16 mouse cellular contexts compared by ENCODE assay signal in the genomic region with DNA sequence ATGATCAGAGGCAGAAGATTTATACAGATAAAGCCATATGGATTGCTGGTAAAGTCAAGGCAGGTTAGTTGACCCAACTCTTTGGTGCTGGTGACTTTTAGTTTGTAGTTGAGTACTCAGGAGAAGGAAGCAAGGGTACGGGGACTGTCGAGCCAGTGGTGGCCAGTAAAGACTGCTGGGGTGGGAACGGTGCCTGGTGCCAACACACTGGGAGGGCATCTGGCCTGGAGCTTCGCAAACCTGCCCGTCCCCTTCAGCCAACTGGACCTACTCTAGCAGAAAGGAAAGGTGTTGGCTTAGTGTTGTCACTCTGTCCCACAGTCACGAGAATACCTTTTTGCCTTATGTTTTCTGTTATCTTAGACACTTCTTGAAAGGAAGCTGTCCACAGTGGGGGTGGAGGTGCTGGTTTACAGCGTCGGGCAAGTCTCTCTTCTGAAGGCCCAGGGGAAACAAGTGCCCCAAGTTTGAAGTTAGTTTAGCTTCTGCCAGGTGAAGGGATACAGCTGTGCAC. TPM values are rescaled to one million over a fixed set of nuclear protein-coding genes. Genes with fewer than 3 reads are reported as not detected.
A peak's percentile ranks its signal among the peaks of the same experiment; 100 is the strongest.
DNase-seq lines count a peak whose midpoint lies in the region; ATAC-seq and TF ChIP-seq lines count a peak whose summit lies in the region.
"Had no signal": no experiment of that assay in that cellular context is flagged by ENCODE, and none has a peak within 500 bp of the region (broad histone marks: within the 10 kb centered on the region; RNA-seq: fewer than 3 reads in every experiment).

No protein-coding gene starts in this region.

- dilution Hi-C loops in CH12.LX (cut with MboI; ENCODE audit: extremely low pct_ligation_motif_present, extremely low pct_unique_long_range_greater_than_20kb, low sequenced_read_pairs), result no loop called here

- H3K4me2 ChIP-seq in CH12.LX (ENCODE audit: insufficient read depth, low read depth, poor library complexity, severe bottlenecking), result no peak overlapping the region
- H3K4me2 ChIP-seq: forebrain, embryonic 13.5 days; heart, embryonic 12.5 days; heart, embryonic 15.5 days; hindbrain, embryonic 15.5 days had no signal

- H3K4me3 ChIP-seq in CH12.LX (replicated peaks in 1 of 3; ENCODE audit: low read depth in 2 of 3, low read length in 2 of 3, poor library complexity in 1 of 3), result no peak overlapping the region
- H3K4me3 ChIP-seq: forebrain, embryonic 10.5 days; forebrain, embryonic 13.5 days; gastrocnemius, adult 2 months; heart, embryonic 12.5 days; heart, embryonic 15.5 days; hindbrain, embryonic 15.5 days had no signal

- no peaks in the 10 kb centered on the region for H3K27me3 ChIP-seq in CH12.LX (replicated peaks)
- H3K27me3 ChIP-seq: forebrain, embryonic 13.5 days; heart, embryonic 12.5 days; heart, embryonic 15.5 days; hindbrain, embryonic 15.5 days had no signal

- no peak for TF ChIP-seq RAD21 in CH12.LX (IDR thresholded peaks at IDR 0.05; ENCODE audit: low read depth, low read length)

- no peak for ATAC-seq in cerebellum, adult (ENCODE audit: insufficient number of reproducible peaks, low FRiP score, low TSS enrichment)
- ATAC-seq: forebrain, embryonic 13.5 days; forebrain, embryonic 16.5 days had no signal

- TF ChIP-seq EP300 in CH12.LX (IDR thresholded peaks at IDR 0.05; ENCODE audit: low read length), result no peak

- H3K4me1 ChIP-seq in CH12.LX (ENCODE audit: control insufficient read depth in 1 of 2, insufficient read depth in 2 of 2), result peaks cover 13 to 31% of the 10 kb centered on the region in 2 experiments
- H3K4me1 ChIP-seq: forebrain, embryonic 10.5 days; forebrain, embryonic 13.5 days; hindbrain, embryonic 15.5 days had no signal

- DNase-seq in cerebellum, adult 11-12 months, result peak; percentile 31
- DNase-seq in cerebellum, adult 8-10 months, result peak; percentile 29
- no peak for DNase-seq in cerebellum, adult 11 months
- DNase-seq in CH12.LX (ENCODE audit: extremely low read depth), result no peak
- peak; percentile 33 for DNase-seq in cerebellum, adult 9-11 months
- no peak for DNase-seq in left cerebral cortex, adult 8-10 months (ENCODE audit: low spot score in 2 of 2)
- no peak for DNase-seq in frontal cortex, postnatal 25 days (ENCODE audit: low spot score in 2 of 2)

- H3K9me3 ChIP-seq in CH12.LX (replicated peaks; ENCODE audit: low read length), result no peaks in the 10 kb centered on the region
- H3K9me3 ChIP-seq: forebrain, embryonic 10.5 days; forebrain, embryonic 13.5 days; G1E; heart, embryonic 12.5 days; heart, embryonic 15.5 days; hindbrain, embryonic 15.5 days had no signal

- H3K9ac ChIP-seq in CH12.LX (ENCODE audit: insufficient read depth, low read depth), result no peak overlapping the region
- H3K9ac ChIP-seq: forebrain, embryonic 13.5 days; heart, embryonic 12.5 days; heart, embryonic 15.5 days; hindbrain, embryonic 15.5 days had no signal

- no peak for TF ChIP-seq CTCF in CH12.LX (conservative IDR thresholded peaks at IDR 0.05 in 1 of 2, IDR thresholded peaks at IDR 0.05 in 1 of 2; ENCODE audit: low read depth in 2 of 2, low read length in 2 of 2)

- no peak for TF ChIP-seq POLR2A in CH12.LX (IDR thresholded peaks at IDR 0.05; ENCODE audit: low read depth, low read length)

- H3K79me2 ChIP-seq in CH12.LX (replicated peaks; ENCODE audit: control insufficient read depth, extremely low read depth, insufficient read depth, poor library complexity, severe bottlenecking), result peaks cover 9% of the 10 kb centered on the region

- in situ Hi-C loops in CH12.LX (cut with MboI; ENCODE audit: low pct_ligation_motif_present, low pct_unique_long_range_greater_than_20kb, low sequenced_read_pairs), result no loop called here

- peaks cover 93 to 98% of the 10 kb centered on the region in 2 experiments for H3K36me3 ChIP-seq in CH12.LX (replicated peaks in 1 of 2; ENCODE audit: control insufficient read depth in 1 of 2, insufficient read depth in 1 of 2, low read length in 1 of 2)

- H3K27ac ChIP-seq in CH12.LX (ENCODE audit: insufficient read depth, low read depth), result peak overlapping the region; percentile 7; the same call in 1 of the 2 replicates
- H3K27ac ChIP-seq: forebrain, embryonic 10.5 days; forebrain, embryonic 13.5 days; heart, embryonic 15.5 days; hindbrain, embryonic 15.5 days had no signal

TF ChIP-seq in CH12.LX, 34 proteins besides CTCF, POLR2A, EP300 and RAD21:
- no peak for TF ChIP-seq JUN (IDR thresholded peaks at IDR 0.05; ENCODE audit: insufficient read depth, low read depth, low read length)
- no peak for TF ChIP-seq MAX (IDR thresholded peaks at IDR 0.05; ENCODE audit: low read length)
- no peak for TF ChIP-seq BHLHE40 (IDR thresholded peaks at IDR 0.05; ENCODE audit: low read depth, low read length)
- no peak for TF ChIP-seq SIN3A (IDR thresholded peaks at IDR 0.05; ENCODE audit: low read length)

RNA-seq across cellular contexts. Expression of gene Sh2b3, which starts 21.5 kb away (rescaled TPM):
- total RNA-seq in CH12.LX (2012; rRNA removed) (27.8 and 35.4 TPM in 2 replicates), CH12.LX (2014; rRNA removed) (21.3 and 22.8 TPM in 2 replicates)
- polyA plus RNA-seq in CH12.LX (2012; ENCODE audit: insufficient read length, low read depth), result 32.4 and 38.3 TPM in 2 replicates
- total RNA-seq in left cerebral cortex, adult 8-10 months (2022), result 10 to 100 TPM; 17.9 to 22.1 (median 19.9) TPM

RNA-seq across cellular contexts. Expression of gene Pheta1, which starts 32.9 kb away (rescaled TPM):
- total RNA-seq in CH12.LX (2012; rRNA removed) (3.7 and 4.5 TPM in 2 replicates), CH12.LX (2014; rRNA removed) (1.8 and 2.0 TPM in 2 replicates)
- 1.2 and 1.4 TPM in 2 replicates for polyA plus RNA-seq in CH12.LX (2012; ENCODE audit: insufficient read length, low read depth)
- 10 to 100 TPM in 2 of 4 experiments, 1 to 10 TPM in 2; 9.3 to 11.0 (median 9.7) TPM for total RNA-seq in left cerebral cortex, adult 8-10 months (2022)

Comparison
In these comparisons a context has a peak if more than half of its experiments do, and no peak if none do; other contexts are left out.
1. DNase-seq: peak in cerebellum, adult 11-12 months (single experiment), cerebellum, adult 8-10 months (single experiment) and cerebellum, adult 9-11 months (single experiment); none in cerebellum, adult 11 months (single experiment), CH12.LX (single experiment), left cerebral cortex, adult 8-10 months (0 of 2) and frontal cortex, postnatal 25 days (0 of 2).